Mouse (Mus musculus) ES-E14 (cell line): ENCODE data around the gene Gatad1. TPM values are rescaled to one million over a fixed set of nuclear protein-coding genes. Genes with fewer than 3 reads are reported as not detected.

Experiments used
- DNase-seq: peaks from one replicate; pipeline ENCODE4 v3.0.0-alpha.2; 2013; ENCODE audit warnings: low read depth, low spot score
- H3K27ac ChIP-seq: 2 replicates; pipeline ENCODE4 v1.5.1; 2012; ENCODE audit warnings: low read depth, mild to moderate bottlenecking, low read length, moderate library complexity, mixed read lengths; ENCODE audit not compliant: poor library complexity, insufficient read depth, severe bottlenecking
- H3K36me3 ChIP-seq: 2 replicates; pipeline ENCODE4 v1.6.1; 2012; ENCODE audit warnings: mild to moderate bottlenecking, low read length, moderate library complexity, mixed read lengths; ENCODE audit not compliant: control insufficient read depth, poor library complexity, insufficient read depth, severe bottlenecking
- H3K4me1 ChIP-seq, 2 experiments: fragments of 150-350 bp in 1 of 2; sonication (generic) in 1 of 2; 2 replicates each; pipeline ENCODE4 v1.6.1; 2012; ENCODE audit warnings: low read length in 2 of 2, mild to moderate bottlenecking in 1 of 2, mixed read lengths in 1 of 2; ENCODE audit not compliant: control insufficient read depth in 2 of 2, insufficient read depth in 2 of 2, poor library complexity in 1 of 2
- H3K4me3 ChIP-seq, 2 experiments: fragments of 150-350 bp in 1 of 2; sonication (generic) in 1 of 2; 2 replicates each; pipeline ENCODE4 v1.5.1; 2012; ENCODE audit warnings: low read length in 2 of 2, low read depth in 1 of 2, mild to moderate bottlenecking in 1 of 2, mixed read lengths in 1 of 2; ENCODE audit not compliant: insufficient read depth in 1 of 2, poor library complexity in 1 of 2, severe bottlenecking in 1 of 2
- H3K9ac ChIP-seq: 2 replicates; pipeline ENCODE4 v1.6.1; 2012; ENCODE audit warnings: low read depth, mild to moderate bottlenecking, low read length, mixed read lengths; ENCODE audit not compliant: poor library complexity, insufficient read depth, severe bottlenecking
- H3K9me3 ChIP-seq: fragments of 150-350 bp; sonication (generic); 2 replicates; pipeline ENCODE4 v1.6.1; 2012; ENCODE audit warnings: low read depth, mild to moderate bottlenecking, low read length; ENCODE audit not compliant: control insufficient read depth, insufficient read depth
- CHD2 ChIP-seq: IDR thresholded peaks from 2 replicates; pipeline ENCODE4 v1.6.1; 2014; ENCODE audit warnings: mild to moderate bottlenecking, low read depth, low read length, inconsistent platforms
- HCFC1 ChIP-seq: IDR thresholded peaks from 2 replicates; pipeline ENCODE4 v1.6.1; 2012; ENCODE audit warnings: low read length, inconsistent platforms, borderline replicate concordance; ENCODE audit not compliant: insufficient read depth
- ZNF384 ChIP-seq: IDR thresholded peaks from 2 replicates; pipeline ENCODE4 v1.6.1; 2012; ENCODE audit warnings: low read depth, low read length, inconsistent platforms
- in situ Hi-C, 2 experiments: fragments of 600-800 bp; cut with MboI; formaldehyde crosslinking; loops; one replicate each; pipeline ENCODE4 v1.15.1; 2025; ENCODE audit warnings: low sequenced_read_pairs in 2 of 2, inconsistent platforms in 1 of 2; ENCODE audit not compliant: unreplicated experiment in 2 of 2
- total RNA-seq: library from RNA; depleted of rRNA; stranded (reverse); fragments of 300-350 nt; gene quantifications from 2 replicates; pipeline ENCODE4 v1.2.3, GENCODE M21; 2012; rRNA removed

Gene Gatad1
- total RNA-seq, 1 experiment, result 90.0 TPM

GRCm38 (mm10) chr5:3595693-3596398, 61.1 kb downstream of the Gatad1 start, which contains the start of gene Pex1:
Gene Pex1 (plus strand): TSS chr5:3596066.
- Histone ChIP-seq H3K9ac (peak within 1 kb of the TSS; percentile 89), H3K27ac (peak within 1 kb of the TSS; percentile 26; the same call in 1 of the 2 replicates), H3K9me3 (no peaks in the 10 kb centered on the region), H3K4me3 (peak within 1 kb of the TSS; percentile 73 to 94), H3K36me3 (peaks cover 7% of the 10 kb centered on the region), H3K4me1 (peaks cover 0 to 2% of the 10 kb centered on the region in 2 experiments; a peak in 1 of 4 replicates)
- in situ Hi-C loops, result no loop called here
- DNase-seq, result peak; percentile 95
- TF ChIP-seq HCFC1 (peak; percentile 82), CHD2 (peak; percentile 78), ZNF384 (no peak)

Other genes with a start within 250 kb of the Gatad1 start
- 24.8 and 30.0 TPM in 2 replicates for gene Fam133b, start 113.4 kb downstream of the Gatad1 start, total RNA-seq
- gene 1700109H08Rik, start 85.6 kb downstream of the Gatad1 start, total RNA-seq, result 5.9 and 6.2 TPM in 2 replicates
- 12.9 and 14.9 TPM in 2 replicates for gene Pex1, start 61.1 kb downstream of the Gatad1 start, total RNA-seq
- 21.9 and 25.0 TPM in 2 replicates for gene Rbm48, start 60.6 kb downstream of the Gatad1 start, total RNA-seq
- gene Tmbim7, start 6.0 kb downstream of the Gatad1 start, total RNA-seq, result not detected in 2 replicates
- 15.1 and 17.6 TPM in 2 replicates for gene Ankib1, start 145.7 kb upstream of the Gatad1 start, total RNA-seq
- 25.0 and 30.8 TPM in 2 replicates for gene Krit1, start 146.0 kb upstream of the Gatad1 start, total RNA-seq
- gene Lrrd1, start 188.0 kb upstream of the Gatad1 start, total RNA-seq, result 0.05 and 0.09 TPM in 2 replicates
- gene Mterf1a, start 236.7 kb upstream of the Gatad1 start, total RNA-seq, result 6.6 and 8.4 TPM in 2 replicates